Mouse (Mus musculus) olfactory bulb, adult 2 months (tissue): ENCODE measurements around the gene Coq10a.

Experiments used
- CTCF ChIP-seq: fragments of 200-500 bp; IDR thresholded peaks from 2 replicates; pipeline ENCODE4 v1.5.1; 2012; ENCODE audit warnings: low read depth, mild to moderate bottlenecking, low read length, moderate library complexity; ENCODE audit not compliant: insufficient read depth
- POLR2A ChIP-seq: fragments of 200-500 bp; IDR thresholded peaks from 2 replicates; pipeline ENCODE4 v1.6.1; 2012; ENCODE audit warnings: mild to moderate bottlenecking, low read depth, low read length, moderate library complexity; ENCODE audit not compliant: insufficient read depth

DNA sequence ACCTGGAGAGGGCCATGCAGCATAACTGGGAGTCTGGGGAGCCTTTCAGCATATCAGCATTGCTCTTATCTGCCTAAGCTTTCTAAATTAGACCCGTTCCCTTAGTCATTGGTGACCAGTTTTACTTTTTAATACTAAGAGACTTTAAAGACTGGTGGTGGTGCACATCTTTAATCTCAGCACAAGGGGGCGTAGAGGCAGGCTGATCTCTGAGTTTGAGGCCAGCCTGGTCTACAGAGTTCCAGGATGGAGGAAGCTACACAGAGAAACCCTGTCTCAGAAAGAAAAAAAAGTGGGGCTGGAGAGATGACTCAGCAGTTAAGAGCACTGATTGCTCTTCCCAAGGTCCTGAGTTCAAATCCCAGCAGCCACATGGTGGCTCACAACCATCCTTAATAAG is 28.5 kb downstream of the Coq10a start:
- no peak for TF ChIP-seq CTCF
- no peak for TF ChIP-seq POLR2A
